Mouse (Mus musculus): ENCODE results near the gene Klrb1b. TPM values are rescaled to one million over a fixed set of nuclear protein-coding genes. Genes with fewer than 3 reads are reported as not detected.
A peak's percentile ranks its signal among the peaks of the same experiment; 100 is the strongest.
"Not testable (repeated sequence)": the region's sequence is repeated elsewhere in the genome, so short reads cannot be mapped to it uniquely, and the experiment has no call there.

The Klrb1b gene
- total RNA-seq, 2 experiments from 2014 or later, result 3.6 to 11.2 TPM

GRCm38 (mm10) chr6:128841327-128842089 lies 15.4 kb upstream of the Klrb1b start:
- ATAC-seq (ENCODE audit: poor library complexity, severe bottlenecking), result no peak

GRCm38 (mm10) chr6:128840669-128841068 lies 14.5 kb upstream of the Klrb1b start:
- ATAC-seq (ENCODE audit: poor library complexity, severe bottlenecking), result not testable (repeated sequence)

- 0 out of 2 replicates have a peak, but pooled peaks have one; percentile 7 for ATAC-seq (ENCODE audit: poor library complexity, severe bottlenecking)
Observed at GRCm38 (mm10) chr6:128839921-128840320, 13.8 kb upstream of the Klrb1b start.

GRCm38 (mm10) chr6:128839266-128839771 lies 13.2 kb upstream of the Klrb1b start:
- peak; percentile 54 for ATAC-seq (ENCODE audit: poor library complexity, severe bottlenecking)

- ATAC-seq (ENCODE audit: poor library complexity, severe bottlenecking), result peak; percentile 14
Observed at GRCm38 (mm10) chr6:128838342-128839265, 12.5 kb upstream of the Klrb1b start.

- ATAC-seq (ENCODE audit: poor library complexity, severe bottlenecking), result no peak
Observed at GRCm38 (mm10) chr6:128837454-128838341, 11.6 kb upstream of the Klrb1b start.

GRCm38 (mm10) chr6:128836955-128837334 lies 10.8 kb upstream of the Klrb1b start:
- no peak for ATAC-seq (ENCODE audit: poor library complexity, severe bottlenecking)

- ATAC-seq (ENCODE audit: poor library complexity, severe bottlenecking), result no peak
Observed at GRCm38 (mm10) chr6:128836191-128836954, 10.2 kb upstream of the Klrb1b start.

- peak; percentile 11; the same call in 1 of the 2 replicates for ATAC-seq (ENCODE audit: poor library complexity, severe bottlenecking)
Observed at GRCm38 (mm10) chr6:128835571-128835970, 9.4 kb upstream of the Klrb1b start.

- no peak for ATAC-seq (ENCODE audit: poor library complexity, severe bottlenecking)
Observed at GRCm38 (mm10) chr6:128833046-128833445, 6.9 kb upstream of the Klrb1b start.

- peak; percentile 14; the same call in 1 of the 2 replicates for ATAC-seq (ENCODE audit: poor library complexity, severe bottlenecking)
Observed at GRCm38 (mm10) chr6:128829837-128830236, 3.7 kb upstream of the Klrb1b start.

- ATAC-seq (ENCODE audit: poor library complexity, severe bottlenecking), result no peak
Observed at GRCm38 (mm10) chr6:128826781-128827180, 650 bp upstream of the Klrb1b start.

- no peak for ATAC-seq (ENCODE audit: poor library complexity, severe bottlenecking)
Observed at GRCm38 (mm10) chr6:128818083-128818802, 7.9 kb downstream of the Klrb1b start.

GRCm38 (mm10) chr6:128808532-128808931 lies 17.6 kb downstream of the Klrb1b start:
- peak; percentile 79 for ATAC-seq (ENCODE audit: poor library complexity, severe bottlenecking)

GRCm38 (mm10) chr6:128807021-128807420 lies 19.1 kb downstream of the Klrb1b start:
- no peak for ATAC-seq (ENCODE audit: poor library complexity, severe bottlenecking)

GRCm38 (mm10) chr6:128804823-128805640 lies 21.1 kb downstream of the Klrb1b start:
- peak; percentile 67 for ATAC-seq (ENCODE audit: poor library complexity, severe bottlenecking)

GRCm38 (mm10) chr6:128802999-128803857 lies 22.9 kb downstream of the Klrb1b start:
- peak; percentile 69 for ATAC-seq (ENCODE audit: poor library complexity, severe bottlenecking)

All from megakaryocyte, adult 5-6 weeks (primary cell).